Mouse (Mus musculus) neural tube, embryonic 13.5 days (tissue): Measurements from ENCODE around the gene Rln3. TPM values are rescaled to one million over a fixed set of nuclear protein-coding genes. Genes with fewer than 3 reads are reported as not detected.

Experiments used
- ATAC-seq: fragments of 200-750 bp; cut with Nextera tagmentation; 2 replicates; pipeline ENCODE4 v1.8.0; 2017; ENCODE audit warnings: low read depth, mild to moderate bottlenecking, moderate TSS enrichment, moderate library complexity
- H3K27ac ChIP-seq: fragments of 300-500 bp; sonication (generic); replicated peaks from 2 replicates; pipeline ENCODE4 v1.5.1; 2015; ENCODE audit warnings: moderate library complexity, mild to moderate bottlenecking, inconsistent platforms
- H3K27me3 ChIP-seq: fragments of 300-500 bp; sonication (generic); 2 replicates; pipeline ENCODE4 v1.6.1; 2015; ENCODE audit warnings: mild to moderate bottlenecking, inconsistent platforms
- H3K36me3 ChIP-seq: fragments of 300-500 bp; sonication (generic); 2 replicates; pipeline ENCODE4 v1.6.1; 2015; ENCODE audit warnings: mild to moderate bottlenecking, inconsistent platforms
- H3K4me1 ChIP-seq: fragments of 300-500 bp; sonication (generic); replicated peaks from 2 replicates; pipeline ENCODE4 v1.6.1; 2015; ENCODE audit warnings: inconsistent platforms
- H3K4me2 ChIP-seq: fragments of 300-500 bp; sonication (generic); 2 replicates; pipeline ENCODE4 v1.6.1; 2015; ENCODE audit warnings: inconsistent platforms, mild to moderate bottlenecking, moderate library complexity
- H3K4me3 ChIP-seq: fragments of 300-500 bp; sonication (generic); 2 replicates; pipeline ENCODE4 v1.5.1; 2015; ENCODE audit warnings: mild to moderate bottlenecking, inconsistent platforms
- H3K9ac ChIP-seq: fragments of 300-500 bp; sonication (generic); 2 replicates; pipeline ENCODE4 v1.6.1; 2015; ENCODE audit warnings: moderate library complexity, mild to moderate bottlenecking, inconsistent platforms
- H3K9me3 ChIP-seq: fragments of 300-500 bp; sonication (generic); 2 replicates; pipeline ENCODE4 v1.6.1; 2016; ENCODE audit warnings: inconsistent platforms
- WGBS: fragments of 180-500 bp; shearing (Covaris S2); methylation state at CpG from one replicate; pipeline ENCODE4 v1.1.7; 2015; 5-methylcytosine and 5-hydroxymethylcytosine counted together
- polyA plus RNA-seq: library from polyadenylated mRNA; unstranded; fragments of >200 nt; fragmentation: Nextera tagmentation; extraction: Ambion mirVana; gene quantifications from 2 replicates; pipeline ENCODE4 v1.2.1, GENCODE M21; 2015

The Rln3 gene
- polyA plus RNA-seq, 1 experiment from 2014 or later = not detected

- peaks cover 22% of the 10 kb centered on the region for H3K36me3 ChIP-seq
- no peak overlapping the region for H3K4me3 ChIP-seq
- 0 out of 2 replicates have a peak overlapping the region, but pooled peaks have one; percentile 13 for H3K27ac ChIP-seq
- no peak overlapping the region for H3K4me2 ChIP-seq
- H3K9me3 ChIP-seq = no peaks in the 10 kb centered on the region
- WGBS = 85% methylated on average over 3 of the region's 3 CpGs
- H3K27me3 ChIP-seq = no peaks in the 10 kb centered on the region
- ATAC-seq = no peak
- H3K9ac ChIP-seq = no peak overlapping the region
- peaks cover 71% of the 10 kb centered on the region for H3K4me1 ChIP-seq
Observed at GRCm38 (mm10) chr8:84071921-84072320, 27.1 kb upstream of the Rln3 start.

GRCm38 (mm10) chr8:84070667-84071066, 25.9 kb upstream of the Rln3 start:
- Histone ChIP-seq H3K27ac (no peak overlapping the region), H3K36me3 (peaks cover 15% of the 10 kb centered on the region), H3K4me1 (peaks cover 75% of the 10 kb centered on the region), H3K9ac (no peak overlapping the region), H3K9me3 (no peaks in the 10 kb centered on the region), H3K4me2 (no peak overlapping the region), H3K27me3 (no peaks in the 10 kb centered on the region), H3K4me3 (no peak overlapping the region)
- 87% methylated on average over 2 of the region's 2 CpGs for WGBS
- no peak for ATAC-seq

DNA sequence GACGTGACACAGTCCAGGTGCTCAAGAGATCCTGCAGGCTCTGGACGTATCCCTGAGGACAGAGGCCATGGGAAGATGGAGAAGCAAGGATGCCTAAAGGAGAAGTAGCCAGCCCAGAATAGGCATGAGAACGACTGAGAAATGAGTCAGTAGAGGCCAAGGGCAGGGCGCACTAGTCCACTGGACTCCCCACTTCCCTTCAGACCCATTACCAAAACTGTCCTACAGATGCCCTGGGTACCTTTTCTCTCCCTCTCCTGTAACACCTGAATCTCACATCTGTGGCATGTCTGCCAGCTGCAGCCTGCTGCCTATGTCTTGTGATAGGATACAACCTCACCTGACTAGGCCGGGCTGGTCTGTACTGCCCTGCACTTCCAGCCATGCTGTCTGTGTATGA, 25.4 kb upstream of the Rln3 start:
- Histone ChIP-seq H3K4me3 (no peak overlapping the region), H3K27me3 (no peaks in the 10 kb centered on the region), H3K9ac (0 out of 2 replicates have a peak overlapping the region, but pooled peaks have one; percentile 31), H3K9me3 (no peaks in the 10 kb centered on the region), H3K4me2 (no peak overlapping the region), H3K27ac (0 out of 2 replicates have a peak overlapping the region, but pooled peaks have one; percentile 13), H3K4me1 (peaks cover 79% of the 10 kb centered on the region), H3K36me3 (peaks cover 11% of the 10 kb centered on the region)
- WGBS = 87% methylated on average over 5 of the region's 5 CpGs
- no peak for ATAC-seq

DNA sequence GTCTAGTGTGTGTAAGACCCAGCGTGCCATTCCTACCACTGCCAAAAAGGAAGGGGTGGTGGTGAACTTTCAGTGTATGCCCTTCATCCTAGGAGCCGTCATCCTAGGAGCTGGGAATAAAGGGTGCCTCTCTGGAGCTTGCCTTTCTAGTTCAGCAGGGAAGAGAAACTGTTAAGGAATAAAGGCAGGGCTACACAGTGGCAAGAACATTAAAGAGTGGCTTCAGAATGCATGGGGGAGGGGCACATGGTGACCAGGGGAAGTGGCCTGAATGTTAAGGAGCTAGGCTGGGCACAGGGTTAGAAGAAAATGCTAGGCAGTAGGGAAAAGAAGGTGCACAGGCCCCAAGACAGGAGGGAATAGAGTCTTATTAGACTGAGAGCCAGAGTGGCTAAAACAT, 24.9 kb upstream of the Rln3 start:
- ATAC-seq = no peak
- Histone ChIP-seq H3K27ac (0 out of 2 replicates have a peak overlapping the region, but pooled peaks have one; percentile 13), H3K4me3 (no peak overlapping the region), H3K9me3 (no peaks in the 10 kb centered on the region), H3K4me2 (no peak overlapping the region), H3K4me1 (peaks cover 81% of the 10 kb centered on the region), H3K36me3 (peaks cover 6% of the 10 kb centered on the region; the same call in 1 of the 2 replicates), H3K27me3 (no peaks in the 10 kb centered on the region), H3K9ac (0 out of 2 replicates have a peak overlapping the region, but pooled peaks have one; percentile 31)
- 47% methylated on average over 2 of the region's 2 CpGs for WGBS

DNA sequence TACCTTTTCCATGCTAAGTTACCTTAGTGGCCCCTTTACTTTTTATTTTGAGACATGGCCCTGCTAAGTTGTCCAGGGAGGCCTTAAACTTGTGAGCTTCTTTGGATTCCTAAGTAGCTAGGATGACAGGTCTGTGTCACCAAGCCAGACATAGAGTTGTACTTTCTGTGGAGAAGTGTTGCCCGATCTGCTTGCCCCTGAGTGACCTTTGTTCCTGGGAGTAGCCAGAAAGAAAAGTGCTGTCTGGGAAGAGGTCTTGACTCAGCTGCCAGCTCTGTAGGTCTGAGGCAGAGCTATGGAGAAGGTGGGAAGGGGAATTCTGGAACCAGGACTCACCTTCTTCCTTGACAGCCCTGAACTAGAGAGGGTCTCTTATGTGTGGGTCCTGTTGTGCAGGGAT, 24.4 kb upstream of the Rln3 start:
- H3K27ac ChIP-seq = no peak overlapping the region
- H3K9me3 ChIP-seq = no peaks in the 10 kb centered on the region
- H3K4me2 ChIP-seq = no peak overlapping the region
- H3K36me3 ChIP-seq = 0 out of 2 replicates have a peak, but pooled peaks cover under 1% of the 10 kb centered on the region
- H3K9ac ChIP-seq = 0 out of 2 replicates have a peak overlapping the region, but pooled peaks have one; percentile 31
- H3K4me1 ChIP-seq = peaks cover 77% of the 10 kb centered on the region
- H3K4me3 ChIP-seq = no peak overlapping the region
- WGBS = 46% methylated on average over 1 of the region's 1 CpGs
- H3K27me3 ChIP-seq = no peaks in the 10 kb centered on the region
- no peak for ATAC-seq

GRCm38 (mm10) chr8:84068316-84069035, 23.7 kb upstream of the Rln3 start:
- Histone ChIP-seq H3K27ac (no peak overlapping the region), H3K4me1 (peaks cover 70% of the 10 kb centered on the region), H3K9me3 (no peaks in the 10 kb centered on the region), H3K36me3 (no peaks in the 10 kb centered on the region), H3K4me2 (peak overlapping the region; percentile 55; the same call in 1 of the 2 replicates), H3K9ac (peak overlapping the region; percentile 58; the same call in 1 of the 2 replicates), H3K4me3 (0 out of 2 replicates have a peak overlapping the region, but pooled peaks have one; percentile 1), H3K27me3 (no peaks in the 10 kb centered on the region)
- ATAC-seq = no peak
- WGBS = 82% methylated on average over 12 of the region's 12 CpGs

GRCm38 (mm10) chr8:84067911-84068310, 23.1 kb upstream of the Rln3 start:
- 87% methylated on average over 7 of the region's 7 CpGs for WGBS

DNA sequence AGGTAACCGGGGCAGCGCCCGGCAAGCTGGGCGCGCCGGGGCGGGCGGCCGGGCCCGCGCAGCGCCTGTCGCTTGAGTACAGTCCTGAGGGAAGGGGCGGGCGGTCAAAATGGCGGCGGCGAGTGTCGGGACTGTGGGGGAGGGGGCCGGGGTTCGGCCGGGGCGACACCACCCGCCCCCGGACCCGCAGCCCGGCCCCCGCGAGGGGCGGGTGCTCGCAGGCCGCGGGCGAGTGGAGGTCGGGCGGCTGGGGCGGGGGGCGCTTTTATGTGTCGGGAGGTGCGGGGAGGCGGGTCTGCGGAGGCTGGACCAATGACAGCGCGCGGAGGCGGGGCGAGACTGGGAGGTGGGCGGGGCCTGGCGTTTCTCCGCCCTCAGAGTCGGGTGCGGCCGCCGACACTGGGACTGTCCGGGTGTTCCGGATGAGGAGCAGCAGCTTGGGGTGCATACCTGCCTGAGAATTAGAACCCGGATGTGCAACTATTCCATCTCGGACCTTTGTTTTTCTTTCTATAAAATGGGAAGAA, 22.3 kb upstream of the Rln3 start:
- H3K4me3 ChIP-seq = peak overlapping the region; percentile 77
- peaks cover 56% of the 10 kb centered on the region for H3K4me1 ChIP-seq
- H3K36me3 ChIP-seq = no peaks in the 10 kb centered on the region
- H3K9me3 ChIP-seq = no peaks in the 10 kb centered on the region
- H3K9ac ChIP-seq = peak overlapping the region; percentile 86
- WGBS = 1% methylated on average over 39 of the region's 58 CpGs
- peak; percentile 78 for ATAC-seq
- H3K27ac ChIP-seq = peak overlapping the region; percentile 97
- peak overlapping the region; percentile 55 for H3K4me2 ChIP-seq
- no peaks in the 10 kb centered on the region for H3K27me3 ChIP-seq

More at GRCm38 (mm10) chr8:84067911-84068310, 23.1 kb upstream of the Rln3 start:
- Histone ChIP-seq H3K4me3 (peak overlapping the region; percentile 77), H3K27me3 (no peaks in the 10 kb centered on the region), H3K9me3 (no peaks in the 10 kb centered on the region), H3K36me3 (no peaks in the 10 kb centered on the region), H3K4me2 (peak overlapping the region; percentile 55), H3K27ac (no peak overlapping the region), H3K4me1 (peaks cover 64% of the 10 kb centered on the region), H3K9ac (peak overlapping the region; percentile 58)
- ATAC-seq = no peak

DNA sequence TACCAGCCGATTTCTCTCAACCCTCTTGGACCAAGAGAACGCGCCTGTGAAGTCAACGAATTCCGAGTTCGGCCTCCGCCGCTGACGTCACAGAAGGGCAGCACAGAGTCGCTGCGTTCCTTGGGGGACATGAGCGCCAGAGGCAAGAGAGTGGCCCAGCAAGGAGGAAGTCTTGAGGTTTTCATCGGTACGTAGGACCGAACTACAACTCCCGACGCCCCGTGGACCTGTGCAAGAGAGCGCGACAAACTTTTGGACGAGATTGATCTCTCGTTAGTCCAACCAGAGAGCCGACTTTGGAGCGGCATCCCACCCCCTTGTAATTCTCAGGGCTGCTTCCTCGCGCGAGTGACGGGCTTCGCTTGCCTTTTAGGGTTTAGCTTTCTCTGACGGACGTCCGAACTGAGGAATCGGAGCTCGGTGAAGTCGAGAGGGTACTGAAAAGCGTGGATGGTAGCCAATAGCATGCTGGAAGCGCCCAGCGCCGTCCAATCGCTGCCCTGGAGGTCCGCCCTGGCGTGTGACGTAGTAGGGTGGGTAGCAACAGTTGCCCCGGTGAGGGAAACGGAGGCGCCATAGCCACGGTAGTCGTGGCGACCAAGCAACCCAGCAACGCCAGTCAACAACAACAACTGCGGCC, 21.6 kb upstream of the Rln3 start, which contains the start of gene Rfx1:
Gene Rfx1 (plus strand): TSS at position 544 of the 640 bp plus-strand sequence.
- no peaks in the 10 kb centered on the region for H3K9me3 ChIP-seq
- H3K4me2 ChIP-seq = peak within 1 kb of the TSS; percentile 86
- no peaks in the 10 kb centered on the region for H3K36me3 ChIP-seq
- under 1% methylated on average over 51 of the region's 51 CpGs for WGBS
- H3K4me3 ChIP-seq = peak within 1 kb of the TSS; percentile 77
- peaks cover 49% of the 10 kb centered on the region for H3K4me1 ChIP-seq
- no peaks in the 10 kb centered on the region for H3K27me3 ChIP-seq
- H3K9ac ChIP-seq = peak within 1 kb of the TSS; percentile 86
- peak; percentile 98 for ATAC-seq
- H3K27ac ChIP-seq = peak within 1 kb of the TSS; percentile 97

DNA sequence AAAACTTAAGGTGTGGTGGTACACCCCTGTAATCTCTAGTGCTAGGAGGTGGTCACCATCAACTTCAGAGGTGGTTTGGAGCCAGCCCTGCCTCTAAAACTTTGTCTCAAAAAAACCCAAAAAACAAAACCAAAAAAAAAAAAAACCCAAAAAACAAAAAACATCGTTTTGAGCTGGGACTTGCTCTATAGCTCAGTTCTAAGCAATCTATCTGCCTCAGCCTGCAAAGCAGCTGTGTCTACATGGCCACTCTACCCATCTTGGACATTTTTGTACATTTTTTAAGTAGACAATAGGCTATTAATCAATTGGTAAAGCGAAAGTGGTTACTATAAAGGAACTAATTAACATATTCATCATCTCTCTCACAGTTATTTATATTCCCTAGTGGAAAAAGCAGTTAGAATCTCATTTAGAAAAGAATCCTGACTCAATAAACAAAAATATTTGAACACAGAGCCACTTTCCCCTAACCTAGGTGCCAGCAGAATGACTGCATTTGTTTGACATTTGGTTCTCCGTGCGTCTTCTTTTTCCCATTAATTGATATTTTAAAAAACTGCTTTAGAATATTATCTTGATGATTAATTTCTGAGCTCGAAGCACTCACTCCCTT, 20.8 kb upstream of the Rln3 start:
- Histone ChIP-seq H3K9ac (peak overlapping the region; percentile 77), H3K9me3 (no peaks in the 10 kb centered on the region), H3K4me3 (peak overlapping the region; percentile 77), H3K27ac (peak overlapping the region; percentile 88), H3K4me2 (peak overlapping the region; percentile 86), H3K4me1 (peaks cover 42% of the 10 kb centered on the region), H3K36me3 (no peaks in the 10 kb centered on the region), H3K27me3 (no peaks in the 10 kb centered on the region)
- ATAC-seq = no peak
- WGBS = 17% methylated on average over 5 of the region's 5 CpGs

DNA sequence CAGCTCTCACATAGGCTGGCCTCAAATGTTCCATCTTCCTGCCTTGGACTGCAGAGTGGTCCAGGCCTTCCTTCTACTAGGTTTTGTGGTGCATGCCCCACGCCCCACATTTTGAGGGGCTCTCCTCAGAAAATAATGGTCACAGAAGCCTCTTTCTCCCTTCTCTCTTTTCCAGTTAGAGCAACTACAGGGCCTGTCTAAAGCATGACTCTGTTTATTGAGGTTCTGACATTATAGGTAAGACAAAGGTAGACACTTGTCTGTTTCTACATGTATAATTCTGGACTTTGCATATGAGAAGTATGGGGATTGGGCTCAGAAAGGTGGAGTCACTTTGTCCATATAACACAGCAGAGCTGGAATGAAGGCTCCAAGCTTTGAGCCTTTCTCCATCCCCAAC, 20.2 kb upstream of the Rln3 start, which contains the start of gene Gm10643:
Gene Gm10643 (minus strand): TSS at position 101 of the 400 bp plus-strand sequence.
- peak within 1 kb of the TSS; percentile 88 for H3K27ac ChIP-seq

More for the DNA sequence above, 20.2 kb upstream of the Rln3 start, which contains the start of gene Gm10643:
- Histone ChIP-seq H3K36me3 (no peaks in the 10 kb centered on the region), H3K4me1 (peaks cover 37% of the 10 kb centered on the region), H3K27me3 (0 out of 2 replicates have a peak, but pooled peaks cover 3% of the 10 kb centered on the region), H3K9me3 (no peaks in the 10 kb centered on the region), H3K4me3 (peak within 1 kb of the TSS; percentile 77), H3K4me2 (peak within 1 kb of the TSS; percentile 86), H3K9ac (peak within 1 kb of the TSS; percentile 77)
- 100% methylated on average over 1 of the region's 1 CpGs for WGBS
- ATAC-seq = no peak
